Mouse (Mus musculus): ENCODE data around the gene Gm973. TPM values are rescaled to one million over a fixed set of nuclear protein-coding genes. Genes with fewer than 3 reads are reported as not detected.

Gm973 gene
- polyA plus RNA-seq, 1 experiment from 2014 or later: 0.15 TPM

- H3K9ac ChIP-seq: no peak overlapping the region; the same call in 1 of the 2 replicates
- H3K27me3 ChIP-seq (replicated peaks): no peaks in the 10 kb centered on the region
- H3K36me3 ChIP-seq: no peaks in the 10 kb centered on the region
- 84% methylated on average over 2 of the region's 2 CpGs for WGBS
- ATAC-seq (ENCODE audit: insufficient number of reproducible peaks, low FRiP score): no peak
- H3K9me3 ChIP-seq (replicated peaks): no peaks in the 10 kb centered on the region
- no peak overlapping the region for H3K4me2 ChIP-seq
- H3K4me3 ChIP-seq: no peak overlapping the region
- peaks cover 9% of the 10 kb centered on the region for H3K4me1 ChIP-seq (replicated peaks)
- H3K27ac ChIP-seq (ENCODE audit: poor library complexity, severe bottlenecking): no peak overlapping the region
Measured at GRCm38 (mm10) chr1:59668871-59669270, 152.8 kb downstream of the Gm973 start.

DNA sequence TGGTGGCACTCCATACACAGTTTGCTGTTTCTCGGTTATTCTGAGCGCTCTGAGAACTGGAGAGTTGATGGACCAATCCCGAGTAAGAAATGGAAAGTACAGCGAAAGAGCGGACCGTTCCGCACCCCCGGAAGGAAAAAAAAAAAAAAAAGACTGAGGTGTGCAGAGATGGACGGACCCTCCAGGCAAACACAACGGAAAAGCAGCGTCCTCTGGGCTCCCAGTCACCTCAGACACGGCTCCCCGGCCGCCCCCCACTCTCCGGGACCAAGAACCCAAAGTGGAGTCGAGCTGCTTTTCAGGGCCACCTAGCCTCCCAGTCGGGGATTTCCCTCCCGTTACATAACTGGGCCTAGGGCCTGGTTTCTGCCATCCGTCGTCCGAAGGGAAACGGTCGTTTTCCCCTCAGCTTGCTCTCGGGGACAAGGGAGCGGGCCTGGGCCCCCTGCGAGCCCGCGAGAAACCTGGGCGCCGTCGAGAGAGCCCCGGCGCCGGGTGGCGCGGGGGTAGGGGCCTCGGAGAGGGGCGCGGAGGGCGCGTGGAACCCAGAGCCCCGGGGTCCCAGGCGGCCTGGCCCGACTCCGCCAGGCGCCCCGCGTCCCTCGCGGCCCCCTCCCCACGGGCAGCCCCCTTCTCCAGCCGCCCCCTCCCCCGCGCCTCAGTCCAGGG, 154.0 kb downstream of the Gm973 start:
- Histone ChIP-seq H3K9me3 (replicated peaks) (no peaks in the 10 kb centered on the region), H3K4me1 (replicated peaks) (peaks cover 9% of the 10 kb centered on the region), H3K27me3 (replicated peaks) (no peaks in the 10 kb centered on the region), H3K4me3 (peak overlapping the region; percentile 97), H3K27ac (ENCODE audit: poor library complexity, severe bottlenecking) (peak overlapping the region; percentile 92), H3K9ac (peak overlapping the region; percentile 99), H3K4me2 (peak overlapping the region; percentile 86), H3K36me3 (no peaks in the 10 kb centered on the region)
- ATAC-seq (ENCODE audit: insufficient number of reproducible peaks, low FRiP score): peak; percentile 30; the same call in 1 of the 2 replicates
- under 1% methylated on average over 49 of the region's 54 CpGs for WGBS

DNA sequence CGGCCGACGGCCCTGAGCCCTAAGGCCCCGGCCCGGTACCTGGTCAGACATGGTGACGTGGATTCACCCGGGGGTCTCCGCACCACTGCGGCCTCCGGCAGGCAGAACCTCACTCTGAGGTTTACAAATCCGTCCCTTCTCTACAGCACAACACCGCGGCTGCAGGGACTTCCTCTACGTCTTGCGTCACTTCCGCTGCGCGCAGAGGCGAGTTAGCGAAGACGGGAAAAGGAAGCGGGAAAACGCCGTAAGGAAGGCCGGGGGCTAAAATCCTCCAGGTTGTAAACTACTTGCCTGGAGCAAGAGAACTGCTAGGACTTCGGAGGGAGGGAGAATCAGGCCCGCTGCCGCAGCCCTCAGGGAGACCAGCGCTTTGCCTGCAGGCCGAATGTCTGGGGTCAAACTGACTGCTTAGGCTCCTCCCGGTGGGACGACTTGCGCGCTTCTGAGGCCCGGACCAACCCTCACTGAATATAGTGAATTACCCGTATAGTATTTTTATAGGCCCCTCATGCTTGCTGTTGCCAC, 154.6 kb downstream of the Gm973 start, which contains the start of gene Sumo1:
TSS of gene Sumo1 (minus strand) at position 194 of the 528 bp plus-strand sequence.
- Histone ChIP-seq H3K4me3 (peak within 1 kb of the TSS; percentile 97), H3K4me2 (peak within 1 kb of the TSS; percentile 86), H3K9ac (peak within 1 kb of the TSS; percentile 99), H3K27me3 (replicated peaks) (no peaks in the 10 kb centered on the region), H3K27ac (ENCODE audit: poor library complexity, severe bottlenecking) (peak within 1 kb of the TSS; percentile 92), H3K9me3 (replicated peaks) (no peaks in the 10 kb centered on the region), H3K36me3 (no peaks in the 10 kb centered on the region), H3K4me1 (replicated peaks) (peaks cover 9% of the 10 kb centered on the region)
- peak; percentile 94 for ATAC-seq (ENCODE audit: insufficient number of reproducible peaks, low FRiP score)
- WGBS: 1% methylated on average over 36 of the region's 36 CpGs

DNA sequence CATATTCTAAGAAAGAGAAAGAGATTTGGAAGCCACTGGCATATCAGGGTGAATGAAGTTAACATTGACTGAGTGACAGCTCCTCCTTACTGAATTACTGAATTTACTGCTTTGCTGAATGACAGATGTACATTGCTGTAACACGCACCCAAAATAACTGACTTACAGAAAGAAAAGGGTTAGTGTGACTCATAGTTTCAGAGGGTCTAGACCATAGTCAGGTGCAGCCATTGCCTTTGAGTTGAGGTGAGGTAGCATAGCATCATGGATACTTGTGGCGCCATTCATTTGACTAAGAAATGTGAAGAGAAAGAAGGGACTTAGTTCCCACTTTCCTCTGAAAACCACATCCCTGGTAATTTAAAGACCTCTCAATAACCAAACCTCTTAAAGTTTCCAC, 157.6 kb downstream of the Gm973 start:
- no peak overlapping the region for H3K9ac ChIP-seq
- ATAC-seq (ENCODE audit: insufficient number of reproducible peaks, low FRiP score): no peak
- H3K27me3 ChIP-seq (replicated peaks): no peaks in the 10 kb centered on the region
- H3K4me2 ChIP-seq: no peak overlapping the region
- no peak overlapping the region for H3K27ac ChIP-seq (ENCODE audit: poor library complexity, severe bottlenecking)
- no peaks in the 10 kb centered on the region for H3K36me3 ChIP-seq
- H3K9me3 ChIP-seq (replicated peaks): no peaks in the 10 kb centered on the region
- WGBS: 95% methylated on average over 2 of the region's 2 CpGs
- H3K4me1 ChIP-seq (replicated peaks): peaks cover 6% of the 10 kb centered on the region
- no peak overlapping the region for H3K4me3 ChIP-seq

- Histone ChIP-seq H3K4me1 (replicated peaks) (peaks cover 21% of the 10 kb centered on the region), H3K4me2 (peak overlapping the region; percentile 80), H3K27ac (ENCODE audit: poor library complexity, severe bottlenecking) (peak overlapping the region; percentile 34; the same call in 1 of the 2 replicates), H3K36me3 (no peaks in the 10 kb centered on the region), H3K9ac (peak overlapping the region; percentile 63; the same call in 1 of the 2 replicates), H3K27me3 (replicated peaks) (0 out of 2 replicates have a peak, but pooled peaks cover 2% of the 10 kb centered on the region), H3K4me3 (peak overlapping the region; percentile 44), H3K9me3 (replicated peaks) (no peaks in the 10 kb centered on the region)
- peak; percentile 24; the same call in 1 of the 2 replicates for ATAC-seq (ENCODE audit: insufficient number of reproducible peaks, low FRiP score)
- 8% methylated on average over 11 of the region's 11 CpGs for WGBS
Measured at GRCm38 (mm10) chr1:59683926-59684818, 168.1 kb downstream of the Gm973 start.

GRCm38 (mm10) chr1:59684819-59685755, 169.0 kb downstream of the Gm973 start, which contains the start of gene Nop58:
TSS of gene Nop58 (plus strand) at chr1:59684971.
- WGBS: under 1% methylated on average over 49 of the region's 49 CpGs
- no peaks in the 10 kb centered on the region for H3K9me3 ChIP-seq (replicated peaks)

More at GRCm38 (mm10) chr1:59684819-59685755, 169.0 kb downstream of the Gm973 start, which contains the start of gene Nop58:
- H3K4me3 ChIP-seq: peak within 1 kb of the TSS; percentile 64
- ATAC-seq (ENCODE audit: insufficient number of reproducible peaks, low FRiP score): peak; percentile 95
- peaks cover 21% of the 10 kb centered on the region for H3K4me1 ChIP-seq (replicated peaks)
- peak within 1 kb of the TSS; percentile 95 for H3K4me2 ChIP-seq
- H3K36me3 ChIP-seq: peaks cover 7% of the 10 kb centered on the region
- H3K9ac ChIP-seq: peak within 1 kb of the TSS; percentile 74
- peak within 1 kb of the TSS; percentile 69 for H3K27ac ChIP-seq (ENCODE audit: poor library complexity, severe bottlenecking)
- no peaks in the 10 kb centered on the region for H3K27me3 ChIP-seq (replicated peaks)

Other genes starting within 250 kb of the Gm973 start
- 5.5 and 6.2 TPM in 2 replicates for gene Fzd7, start 33.8 kb upstream of the Gm973 start, polyA plus RNA-seq (2016; fragmentation: Nextera tagmentation; extraction: Ambion mirVana)
- gene Sumo1, start 154.6 kb downstream of the Gm973 start, polyA plus RNA-seq (2016; fragmentation: Nextera tagmentation; extraction: Ambion mirVana): 254 TPM in 2 replicates
- 186 and 187 TPM in 2 replicates for gene Nop58, start 168.7 kb downstream of the Gm973 start, polyA plus RNA-seq (2016; fragmentation: Nextera tagmentation; extraction: Ambion mirVana)
- 8.7 and 11.1 TPM in 2 replicates for gene Bmpr2, start 247.1 kb downstream of the Gm973 start, polyA plus RNA-seq (2016; fragmentation: Nextera tagmentation; extraction: Ambion mirVana)